Mouse (Mus musculus) neural tube, postnatal 0 days (tissue): Measurements from ENCODE around the gene Slc34a1. TPM values are rescaled to one million over a fixed set of nuclear protein-coding genes. Genes with fewer than 3 reads are reported as not detected.

Source experiments
- microRNA-seq: library from miRNA; unstranded; fragments of <30 nt; microRNA quantifications from one replicate; pipeline ENCODE4, GENCODE M21; 2016
- polyA plus RNA-seq: library from polyadenylated mRNA; unstranded; fragments of >200 nt; fragmentation: Nextera tagmentation; extraction: Ambion mirVana; gene quantifications from 2 replicates; pipeline ENCODE4 v1.2.1, GENCODE M21; 2015

Slc34a1 gene
- polyA plus RNA-seq = not detected in 2 replicates

GRCm38 (mm10) chr13:55398088-55398487 is at the start of gene Slc34a1:
Gene Slc34a1 (plus strand): TSS chr13:55398187.

DNA sequence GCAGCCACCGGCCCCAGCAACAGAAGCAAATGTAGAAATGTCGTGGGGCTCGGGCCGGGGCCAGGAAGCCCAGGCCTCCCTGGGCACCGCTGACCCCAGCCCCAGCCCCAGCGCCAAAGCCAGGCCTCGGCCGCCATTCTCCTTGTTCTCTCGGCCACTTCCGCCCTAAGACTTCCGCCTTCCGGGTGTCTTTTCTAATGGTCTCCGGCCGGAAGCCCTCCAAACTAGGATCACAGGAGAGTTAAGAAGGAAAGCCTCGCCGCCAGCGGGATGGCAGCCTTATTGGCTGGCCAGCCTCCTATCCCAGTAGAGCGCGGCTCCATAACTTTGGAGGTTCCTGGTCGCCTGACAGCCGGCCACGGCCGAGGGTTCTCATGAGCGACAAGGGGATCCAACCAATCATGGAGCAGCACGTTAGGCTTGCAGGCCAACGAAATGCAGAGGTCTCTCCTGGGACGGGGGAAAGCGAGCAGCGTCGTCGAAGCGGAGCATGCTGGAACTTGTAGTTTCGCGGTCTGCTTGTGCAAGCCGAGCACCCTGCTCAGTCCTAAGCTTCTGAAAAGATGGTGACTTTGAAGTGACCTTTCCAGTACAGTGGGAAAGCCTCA is 35.4 kb upstream of the Slc34a1 start, which contains the start of gene Lman2:
Lman2 (minus strand) TSS at position 331 of the 608 bp plus-strand sequence.

DNA sequence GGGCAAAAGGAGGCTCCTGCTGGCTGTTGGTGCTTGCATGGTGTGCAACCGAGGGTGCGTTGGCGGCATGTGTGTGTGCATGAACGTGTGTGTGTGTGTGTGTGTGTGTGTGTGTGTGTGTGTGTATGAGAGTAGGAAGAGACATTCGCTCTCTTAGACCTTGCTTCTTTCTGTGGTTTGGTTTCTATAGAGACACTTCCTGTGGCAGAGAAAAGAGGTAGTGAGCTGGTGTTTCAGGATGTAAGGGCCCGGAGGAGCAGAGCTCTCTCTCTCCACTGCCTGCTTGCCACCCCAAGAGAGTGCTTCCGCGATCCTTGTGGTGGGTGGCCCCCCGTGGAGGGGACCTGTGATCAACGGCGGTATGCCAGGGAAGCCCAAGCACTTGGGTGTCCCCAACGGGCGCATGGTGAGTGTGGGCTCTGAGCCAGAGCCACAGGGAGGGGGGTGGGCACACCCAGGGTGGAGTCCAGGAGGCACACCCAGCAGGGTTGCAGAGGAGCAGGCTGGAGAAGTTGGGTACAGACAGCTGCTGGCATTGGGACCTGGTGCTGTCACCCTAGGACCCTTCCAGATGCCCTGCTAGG is 28.4 kb upstream of the Slc34a1 start, which contains the start of gene Rgs14:
Rgs14 (plus strand) TSS at position 202 of the 584 bp plus-strand sequence.

GRCm38 (mm10) chr13:55414743-55415380 is 16.9 kb downstream of the Slc34a1 start, which contains the start of gene Pfn3:
Gene Pfn3 (minus strand): TSS chr13:55415232.

GRCm38 (mm10) chr13:55426613-55427012 is 28.6 kb downstream of the Slc34a1 start, which contains the start of gene F12:
Gene F12 (minus strand): TSS chr13:55426793.

GRCm38 (mm10) chr13:55444937-55445315 is 46.9 kb downstream of the Slc34a1 start, which contains the start of gene Grk6:
Gene Grk6 (plus strand): TSS chr13:55445072.

GRCm38 (mm10) chr13:55464027-55464884 is 66.3 kb downstream of the Slc34a1 start, which contains the start of gene Prr7:
Gene Prr7 (plus strand): TSS chr13:55464267.

Small RNAs within 50 kb of the gene (microRNA-seq; reads per million reads assigned to microRNA genes)
- gene Mir6943 = not detected

Other genes with a start within 250 kb of the Slc34a1 start
- 1.4 and 1.7 TPM in 2 replicates for gene Fgfr4, start 245.5 kb upstream of the Slc34a1 start, polyA plus RNA-seq
- 63.5 and 67.6 TPM in 2 replicates for gene Nsd1, start 188.4 kb upstream of the Slc34a1 start, polyA plus RNA-seq
- 302 and 314 TPM in 2 replicates for gene Prelid1, start 77.7 kb upstream of the Slc34a1 start, polyA plus RNA-seq
- gene Rab24, start 76.2 kb upstream of the Slc34a1 start, polyA plus RNA-seq = 98.3 and 99.3 TPM in 2 replicates
- 4.4 and 5.2 TPM in 2 replicates for gene Mxd3, start 68.4 kb upstream of the Slc34a1 start, polyA plus RNA-seq
- 34.2 and 36.2 TPM in 2 replicates for gene Lman2, start 35.4 kb upstream of the Slc34a1 start, polyA plus RNA-seq
- gene Rgs14, start 28.5 kb upstream of the Slc34a1 start, polyA plus RNA-seq = 0.52 and 0.63 TPM in 2 replicates
- 1.5 and 3.3 TPM in 2 replicates for gene Pfn3, start 17.0 kb downstream of the Slc34a1 start, polyA plus RNA-seq
- gene F12, start 28.6 kb downstream of the Slc34a1 start, polyA plus RNA-seq = 0.11 and 0.63 TPM in 2 replicates
- 33.0 and 37.2 TPM in 2 replicates for gene Grk6, start 46.9 kb downstream of the Slc34a1 start, polyA plus RNA-seq
- gene Prr7, start 66.1 kb downstream of the Slc34a1 start, polyA plus RNA-seq = 5.5 and 6.3 TPM in 2 replicates
- gene Dbn1, start 89.9 kb downstream of the Slc34a1 start, polyA plus RNA-seq = 261 and 300 TPM in 2 replicates
- gene Pdlim7, start 115.5 kb downstream of the Slc34a1 start, polyA plus RNA-seq = 141 and 174 TPM in 2 replicates
- 2.1 and 2.5 TPM in 2 replicates for gene Dok3, start 131.1 kb downstream of the Slc34a1 start, polyA plus RNA-seq
- gene Ddx41, start 138.5 kb downstream of the Slc34a1 start, polyA plus RNA-seq = 37.2 and 40.7 TPM in 2 replicates
- gene Fam193b, start 172.9 kb downstream of the Slc34a1 start, polyA plus RNA-seq = 30.6 and 35.3 TPM in 2 replicates
- gene Tmed9, start 175.5 kb downstream of the Slc34a1 start, polyA plus RNA-seq = 100 TPM in 2 replicates
- 44.6 and 45.7 TPM in 2 replicates for gene B4galt7, start 201.7 kb downstream of the Slc34a1 start, polyA plus RNA-seq
- 108 and 111 TPM in 2 replicates for gene Caml, start 224.8 kb downstream of the Slc34a1 start, polyA plus RNA-seq
- 18.3 and 20.6 TPM in 2 replicates for gene Ddx46, start 236.8 kb downstream of the Slc34a1 start, polyA plus RNA-seq